Mouse (Mus musculus): ENCODE data around the gene Nxf1. TPM values are rescaled to one million over a fixed set of nuclear protein-coding genes. Genes with fewer than 3 reads are reported as not detected.
A peak's percentile ranks its signal among the peaks of the same experiment; 100 is the strongest.
"Not testable (repeated sequence)": the region's sequence is repeated elsewhere in the genome, so short reads cannot be mapped to it uniquely, and the experiment has no call there.

The Nxf1 gene
- polyA plus RNA-seq, 1 experiment from 2014 or later = 192 TPM

GRCm38 (mm10) chr19:8725081-8725613 lies 31.7 kb upstream of the Nxf1 start:
- peak overlapping the region; percentile 99 for H3K9ac ChIP-seq
- H3K4me3 ChIP-seq (replicated peaks) = peak overlapping the region; percentile 79
- no peak for ATAC-seq (ENCODE audit: insufficient number of reproducible peaks, low FRiP score, low TSS enrichment, low read depth)
- peaks cover 27% of the 10 kb centered on the region for H3K36me3 ChIP-seq
- H3K9me3 ChIP-seq (replicated peaks) = no peaks in the 10 kb centered on the region
- WGBS = 40% methylated on average over 4 of the region's 4 CpGs
- peaks cover 29% of the 10 kb centered on the region for H3K4me1 ChIP-seq
- peak overlapping the region; percentile 91 for H3K27ac ChIP-seq (replicated peaks)
- H3K27me3 ChIP-seq = no peaks in the 10 kb centered on the region
- peak overlapping the region; percentile 58 for H3K4me2 ChIP-seq (replicated peaks)

DNA sequence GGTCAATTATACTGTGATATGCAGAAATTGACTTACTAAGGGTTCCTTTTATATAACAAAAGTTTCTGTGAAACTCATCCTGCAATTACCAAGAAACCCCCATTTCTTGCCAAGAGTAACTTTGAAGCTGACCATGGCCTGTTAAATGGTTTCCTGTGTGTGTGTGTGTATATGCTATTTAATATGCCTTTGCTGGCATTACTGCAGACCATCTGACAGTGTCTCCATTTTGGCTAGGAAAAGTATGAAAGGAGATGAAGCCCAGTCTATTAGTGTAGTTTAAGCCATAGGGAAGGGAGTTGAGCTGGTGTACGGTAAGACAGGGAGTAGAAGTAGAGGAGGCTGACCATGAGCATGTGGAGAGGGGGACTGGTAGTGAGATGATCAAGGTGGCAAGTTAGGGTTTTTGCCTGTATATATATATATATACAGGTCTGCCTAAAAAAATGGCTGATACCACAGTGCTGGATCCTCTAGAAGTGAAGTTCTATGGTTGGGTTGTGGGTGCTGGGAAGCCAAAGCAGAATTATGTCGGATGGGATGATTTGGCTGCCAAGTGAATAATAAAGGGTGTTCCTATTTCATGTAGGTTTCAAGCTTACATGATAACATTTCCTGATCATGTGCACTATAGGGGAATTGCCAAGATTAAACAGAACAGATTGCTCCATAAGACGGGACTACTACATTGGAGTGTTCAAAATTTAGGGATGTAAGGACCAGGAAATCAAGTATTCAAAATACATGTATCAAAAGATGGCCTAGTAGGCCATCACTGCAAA lies 30.1 kb upstream of the Nxf1 start:
- whole genome bisulfite sequencing = 17% methylated on average over 3 of the region's 3 CpGs
- H3K4me1 ChIP-seq = peaks cover 22% of the 10 kb centered on the region
- no peak overlapping the region for H3K27ac ChIP-seq (replicated peaks)
- ATAC-seq (ENCODE audit: insufficient number of reproducible peaks, low FRiP score, low TSS enrichment, low read depth) = no peak
- no peaks in the 10 kb centered on the region for H3K27me3 ChIP-seq
- no peaks in the 10 kb centered on the region for H3K9me3 ChIP-seq (replicated peaks)
- no peak overlapping the region for H3K4me2 ChIP-seq (replicated peaks)
- H3K9ac ChIP-seq = no peak overlapping the region
- H3K36me3 ChIP-seq = peaks cover 27% of the 10 kb centered on the region
- H3K4me3 ChIP-seq (replicated peaks) = no peak overlapping the region

DNA sequence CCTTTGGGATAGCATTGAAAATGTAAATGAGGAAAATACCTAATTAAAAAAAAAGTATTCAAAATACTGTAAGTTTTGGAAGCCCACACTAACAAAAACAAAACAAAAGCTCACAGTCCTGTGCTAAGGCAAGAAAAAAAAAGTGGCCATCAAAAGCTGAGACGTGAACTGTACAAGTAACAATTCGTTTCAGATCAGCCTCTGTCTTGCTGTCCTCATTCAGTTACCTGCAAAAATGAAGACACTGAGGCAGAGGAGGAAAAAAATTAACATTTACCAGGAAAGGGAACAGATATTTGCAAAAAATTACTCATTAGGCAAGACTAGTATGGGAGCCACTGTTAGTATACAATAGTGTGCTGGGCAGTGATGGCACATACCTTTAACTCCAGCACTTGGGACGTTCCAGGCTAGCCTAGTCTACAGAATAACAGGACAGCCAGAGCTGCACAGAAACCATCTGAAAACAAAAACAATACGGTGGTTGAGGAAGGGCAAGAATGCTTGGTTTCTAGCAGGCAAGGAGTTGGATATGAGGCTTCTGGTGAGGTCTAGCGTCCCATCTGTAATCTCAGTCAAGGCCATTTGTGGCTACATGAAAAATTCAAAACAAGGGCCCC lies 29.3 kb upstream of the Nxf1 start:
- peaks cover 15% of the 10 kb centered on the region for H3K4me1 ChIP-seq
- no peak overlapping the region for H3K4me3 ChIP-seq (replicated peaks)
- peaks cover 27% of the 10 kb centered on the region for H3K36me3 ChIP-seq
- H3K27ac ChIP-seq (replicated peaks) = no peak overlapping the region
- no peaks in the 10 kb centered on the region for H3K27me3 ChIP-seq
- 16% methylated on average over 5 of the region's 5 CpGs for WGBS
- H3K9ac ChIP-seq = no peak overlapping the region
- no peak overlapping the region for H3K4me2 ChIP-seq (replicated peaks)
- H3K9me3 ChIP-seq (replicated peaks) = no peaks in the 10 kb centered on the region
- no peak for ATAC-seq (ENCODE audit: insufficient number of reproducible peaks, low FRiP score, low TSS enrichment, low read depth)

GRCm38 (mm10) chr19:8728335-8729099 lies 28.4 kb upstream of the Nxf1 start:
- Histone ChIP-seq H3K36me3 (peaks cover 27% of the 10 kb centered on the region), H3K4me1 (peaks cover 15% of the 10 kb centered on the region)
- ATAC-seq (ENCODE audit: insufficient number of reproducible peaks, low FRiP score, low TSS enrichment, low read depth); H3K9me3 ChIP-seq (replicated peaks); H3K27ac ChIP-seq (replicated peaks); H3K27me3 ChIP-seq; H3K4me2 ChIP-seq (replicated peaks); H3K4me3 ChIP-seq (replicated peaks); H3K9ac ChIP-seq: not testable (repeated sequence)
- WGBS = 50% methylated on average over 3 of the region's 3 CpGs

GRCm38 (mm10) chr19:8734334-8734733 lies 22.5 kb upstream of the Nxf1 start:
- peaks cover 7% of the 10 kb centered on the region for H3K4me1 ChIP-seq
- 67% methylated on average over 3 of the region's 3 CpGs for WGBS
- H3K36me3 ChIP-seq = peaks cover 17% of the 10 kb centered on the region
- ATAC-seq (ENCODE audit: insufficient number of reproducible peaks, low FRiP score, low TSS enrichment, low read depth) = no peak
- no peak overlapping the region for H3K9ac ChIP-seq
- H3K9me3 ChIP-seq (replicated peaks) = no peaks in the 10 kb centered on the region
- no peaks in the 10 kb centered on the region for H3K27me3 ChIP-seq
- H3K4me3 ChIP-seq (replicated peaks) = no peak overlapping the region
- no peak overlapping the region for H3K27ac ChIP-seq (replicated peaks)
- no peak overlapping the region for H3K4me2 ChIP-seq (replicated peaks)

DNA sequence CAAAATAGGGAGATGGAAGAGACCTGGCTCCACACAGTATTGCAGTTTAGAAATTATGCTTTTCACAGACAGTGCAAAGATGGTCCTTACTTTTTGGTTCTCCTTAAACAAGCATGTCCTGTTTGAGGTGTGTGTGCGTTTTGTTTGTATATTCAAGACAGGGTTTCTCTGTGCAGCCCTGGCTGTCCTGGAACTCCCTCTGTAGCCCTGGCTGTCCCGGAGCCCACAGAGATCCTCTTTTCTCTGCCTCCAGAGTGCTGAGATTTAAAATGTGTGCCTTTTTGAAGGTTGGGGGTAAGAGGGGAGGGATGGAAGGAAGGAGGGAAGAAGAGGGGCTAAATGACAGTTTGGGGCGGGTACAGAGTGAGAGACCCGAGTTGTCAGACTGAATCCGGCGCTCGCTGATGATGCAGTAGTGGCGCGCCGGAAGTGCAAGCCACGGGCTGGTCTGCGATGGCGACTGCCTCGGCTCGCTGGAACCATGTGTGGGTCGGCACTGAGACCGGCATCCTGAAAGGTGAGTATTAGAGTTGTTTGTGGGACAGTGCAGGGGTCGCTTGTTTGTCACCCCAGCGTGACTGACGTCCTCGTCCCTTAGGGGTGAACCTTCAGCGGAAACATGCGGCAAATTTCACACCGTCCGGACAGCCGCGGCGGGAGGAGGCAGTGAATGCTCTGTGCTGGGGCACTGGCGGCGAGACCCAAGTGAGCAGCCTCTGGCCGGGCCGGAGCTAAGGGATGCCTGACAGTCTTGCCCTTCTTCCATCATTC lies 21.3 kb upstream of the Nxf1 start, which contains the start of gene Wdr74:
Gene Wdr74 (plus strand): TSS at position 439 of the 771 bp plus-strand sequence.
- Histone ChIP-seq H3K27ac (replicated peaks) (peak within 1 kb of the TSS; percentile 77), H3K27me3 (no peaks in the 10 kb centered on the region)
- WGBS = under 1% methylated on average over 32 of the region's 32 CpGs

GRCm38 (mm10) chr19:8736160-8736467 lies 20.8 kb upstream of the Nxf1 start:
- H3K27ac ChIP-seq (replicated peaks) = peak overlapping the region; percentile 77
- H3K27me3 ChIP-seq = no peaks in the 10 kb centered on the region
- H3K4me2 ChIP-seq (replicated peaks) = peak overlapping the region; percentile 86
- H3K9ac ChIP-seq = peak overlapping the region; percentile 79
- 2% methylated on average over 11 of the region's 11 CpGs for WGBS
- no peaks in the 10 kb centered on the region for H3K9me3 ChIP-seq (replicated peaks)
- ATAC-seq (ENCODE audit: insufficient number of reproducible peaks, low FRiP score, low TSS enrichment, low read depth) = no peak
- peaks cover 30% of the 10 kb centered on the region for H3K36me3 ChIP-seq
- H3K4me3 ChIP-seq (replicated peaks) = peak overlapping the region; percentile 90
- peaks cover 15% of the 10 kb centered on the region for H3K4me1 ChIP-seq

More for the DNA sequence above, 21.3 kb upstream of the Nxf1 start, which contains the start of gene Wdr74:
- Histone ChIP-seq H3K36me3 (peaks cover 29% of the 10 kb centered on the region), H3K9ac (peak within 1 kb of the TSS; percentile 79), H3K4me2 (replicated peaks) (peak within 1 kb of the TSS; percentile 86), H3K4me1 (peaks cover 9% of the 10 kb centered on the region), H3K9me3 (replicated peaks) (no peaks in the 10 kb centered on the region), H3K4me3 (replicated peaks) (peak within 1 kb of the TSS; percentile 90)
- ATAC-seq (ENCODE audit: insufficient number of reproducible peaks, low FRiP score, low TSS enrichment, low read depth) = peak; percentile 90

- peaks cover 43% of the 10 kb centered on the region for H3K36me3 ChIP-seq
- no peak for ATAC-seq (ENCODE audit: insufficient number of reproducible peaks, low FRiP score, low TSS enrichment, low read depth)
Measured at GRCm38 (mm10) chr19:8738911-8739310, 18.0 kb upstream of the Nxf1 start.

GRCm38 (mm10) chr19:8739646-8740045 lies 17.2 kb upstream of the Nxf1 start:
- Histone ChIP-seq H3K36me3 (peaks cover 50% of the 10 kb centered on the region), H3K27ac (replicated peaks) (no peak overlapping the region), H3K9me3 (replicated peaks) (no peaks in the 10 kb centered on the region), H3K4me1 (peaks cover 29% of the 10 kb centered on the region), H3K4me3 (replicated peaks) (no peak overlapping the region), H3K9ac (no peak overlapping the region), H3K27me3 (no peaks in the 10 kb centered on the region), H3K4me2 (replicated peaks) (no peak overlapping the region)
- ATAC-seq (ENCODE audit: insufficient number of reproducible peaks, low FRiP score, low TSS enrichment, low read depth) = no peak
- WGBS = 87% methylated on average over 6 of the region's 6 CpGs

More at GRCm38 (mm10) chr19:8738911-8739310, 18.0 kb upstream of the Nxf1 start:
- no peaks in the 10 kb centered on the region for H3K9me3 ChIP-seq (replicated peaks)
- peaks cover 29% of the 10 kb centered on the region for H3K4me1 ChIP-seq
- no peaks in the 10 kb centered on the region for H3K27me3 ChIP-seq
- no peak overlapping the region for H3K4me2 ChIP-seq (replicated peaks)
- H3K9ac ChIP-seq = no peak overlapping the region
- H3K4me3 ChIP-seq (replicated peaks) = no peak overlapping the region
- WGBS = 92% methylated on average over 7 of the region's 7 CpGs
- no peak overlapping the region for H3K27ac ChIP-seq (replicated peaks)

DNA sequence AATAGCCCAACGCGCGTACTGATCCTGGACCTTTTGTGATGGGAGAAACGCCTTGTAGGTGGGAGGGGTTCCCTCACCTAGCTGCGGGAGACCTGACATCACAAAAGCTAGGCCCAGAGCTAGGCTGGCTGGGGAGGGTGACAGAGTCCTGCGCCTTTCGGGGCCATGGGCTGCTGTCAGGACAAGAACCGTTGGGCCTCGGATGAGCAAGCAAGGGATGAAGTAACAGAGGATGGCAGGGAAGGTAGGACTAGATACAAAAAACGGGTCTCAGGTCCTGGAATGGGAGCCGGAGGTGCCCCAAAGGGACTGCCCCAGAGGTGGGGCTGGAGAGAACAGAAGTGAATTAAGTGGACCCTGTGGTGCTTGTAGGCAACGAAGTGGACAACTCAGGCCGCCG lies 16.3 kb upstream of the Nxf1 start, which contains the start of gene 1700092M07Rik:
Gene 1700092M07Rik (plus strand): TSS at position 116 of the 400 bp plus-strand sequence.
- H3K36me3 ChIP-seq = peaks cover 59% of the 10 kb centered on the region
- WGBS = 66% methylated on average over 14 of the region's 14 CpGs

More for the DNA sequence above, 16.3 kb upstream of the Nxf1 start, which contains the start of gene 1700092M07Rik:
- no peak for ATAC-seq (ENCODE audit: insufficient number of reproducible peaks, low FRiP score, low TSS enrichment, low read depth)
- peak within 1 kb of the TSS; percentile 66 for H3K4me3 ChIP-seq (replicated peaks)
- no peaks in the 10 kb centered on the region for H3K9me3 ChIP-seq (replicated peaks)
- H3K27ac ChIP-seq (replicated peaks) = peak within 1 kb of the TSS; percentile 99
- H3K4me1 ChIP-seq = peaks cover 22% of the 10 kb centered on the region
- H3K4me2 ChIP-seq (replicated peaks) = peak within 1 kb of the TSS; percentile 88
- peak within 1 kb of the TSS; percentile 80 for H3K9ac ChIP-seq
- H3K27me3 ChIP-seq = no peaks in the 10 kb centered on the region
